Mouse (Mus musculus): Measurements from ENCODE around the gene Zfyve9. TPM values are rescaled to one million over a fixed set of nuclear protein-coding genes. Genes with fewer than 3 reads are reported as not detected.

Gene Zfyve9
- polyA plus RNA-seq, 2 experiments: 0.32 to 0.56 TPM

- H3K27me3 ChIP-seq (ENCODE audit: control insufficient read depth, insufficient read depth, low read length): peaks cover 34% of the 10 kb centered on the region
- ATAC-seq (ENCODE audit: insufficient read depth) (no peak), DNase-seq (ENCODE audit: low read depth in 3 of 3, low spot score in 3 of 3) (no peak)
- H3K9me3 ChIP-seq (ENCODE audit: control insufficient read depth, low read length): no peaks in the 10 kb centered on the region
- WGBS (ENCODE audit: insufficient replicate concordance): 3% methylated on average over 7 of the region's 7 CpGs
- peak overlapping the region; percentile 75 for H3K4me2 ChIP-seq (ENCODE audit: low read depth)
- no peak for TF ChIP-seq EP300 (IDR thresholded peaks at IDR 0.05; ENCODE audit: low read depth)
- TF ChIP-seq CTCF (IDR thresholded peaks at IDR 0.05; ENCODE audit: low read depth): no peak
- H3K9ac ChIP-seq (replicated peaks): peak overlapping the region; percentile 19; the same call in 1 of the 2 replicates
- H3K4me3 ChIP-seq (ENCODE audit: insufficient read depth in 1 of 2, low read depth in 2 of 2, low read length in 2 of 2): peak overlapping the region; percentile 56 to 61
- H3K4me1 ChIP-seq (replicated peaks; ENCODE audit: control insufficient read depth in 2 of 2, insufficient read depth in 2 of 2, low read length in 1 of 2): no peaks in the 10 kb centered on the region; a peak in 1 of 4 replicates
- H3K36me3 ChIP-seq (replicated peaks; ENCODE audit: control insufficient read depth, insufficient read depth, low read depth): no peaks in the 10 kb centered on the region
- H3K27ac ChIP-seq: no peak overlapping the region
Observed at GRCm38 (mm10) chr4:108779763-108780056, 888 bp downstream of the Zfyve9 start.

DNA sequence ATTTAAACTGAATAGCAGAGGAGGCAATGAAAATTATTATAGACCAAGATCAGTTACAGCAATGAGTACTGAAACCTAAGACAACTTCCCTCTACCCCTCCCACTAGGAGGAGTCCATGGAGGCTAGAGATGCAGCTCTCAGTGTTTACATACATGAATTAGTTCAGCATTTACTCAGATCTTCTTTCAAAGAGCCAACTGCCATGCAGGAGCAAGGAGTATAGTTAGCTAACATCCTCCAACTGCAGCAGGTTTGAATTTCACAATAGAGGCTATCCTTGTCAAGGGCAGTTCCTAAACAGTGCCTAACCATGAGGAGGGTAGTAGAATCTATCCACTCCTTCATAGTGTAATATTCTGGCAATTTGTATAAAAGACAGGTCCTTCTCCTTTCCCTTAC, 12.1 kb downstream of the Zfyve9 start:
- Histone ChIP-seq H3K27ac (no peak overlapping the region), H3K9ac (replicated peaks) (no peak overlapping the region), H3K36me3 (replicated peaks; ENCODE audit: control insufficient read depth, insufficient read depth, low read depth) (no peaks in the 10 kb centered on the region), H3K4me1 (replicated peaks; ENCODE audit: control insufficient read depth in 2 of 2, insufficient read depth in 2 of 2, low read length in 1 of 2) (no peaks in the 10 kb centered on the region), H3K9me3 (ENCODE audit: control insufficient read depth, low read length) (no peaks in the 10 kb centered on the region), H3K4me2 (ENCODE audit: low read depth) (no peak overlapping the region), H3K4me3 (ENCODE audit: insufficient read depth in 1 of 2, low read depth in 2 of 2, low read length in 2 of 2) (no peak overlapping the region), H3K27me3 (ENCODE audit: control insufficient read depth, insufficient read depth, low read length) (no peaks in the 10 kb centered on the region)
- DNase-seq (ENCODE audit: low read depth in 3 of 3, low spot score in 3 of 3) (no peak), ATAC-seq (ENCODE audit: insufficient read depth) (no peak)
- TF ChIP-seq EP300 (IDR thresholded peaks at IDR 0.05; ENCODE audit: low read depth) (no peak), CTCF (IDR thresholded peaks at IDR 0.05; ENCODE audit: low read depth) (no peak)

DNA sequence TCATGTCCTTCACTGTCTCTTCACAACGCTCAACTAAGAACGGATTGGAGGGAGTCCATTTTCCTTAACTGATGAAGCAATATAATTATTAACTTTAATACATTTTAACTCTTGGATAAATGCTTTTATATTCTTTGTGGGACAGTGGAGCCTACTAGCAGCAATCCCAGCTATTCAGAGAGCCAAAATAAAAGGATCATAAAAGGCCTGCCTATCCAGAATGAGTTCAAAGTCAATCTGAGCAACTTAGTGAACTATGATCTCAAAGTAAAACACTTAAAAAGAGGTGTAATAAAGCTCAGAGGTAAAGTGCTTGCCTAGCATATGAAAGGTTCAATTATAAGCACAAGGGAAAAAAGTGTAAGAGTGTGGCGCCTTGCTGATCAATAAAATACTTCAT, 21.0 kb downstream of the Zfyve9 start:
- DNase-seq (ENCODE audit: low read depth in 3 of 3, low spot score in 3 of 3): no peak
- no peaks in the 10 kb centered on the region for H3K4me1 ChIP-seq (replicated peaks; ENCODE audit: control insufficient read depth in 2 of 2, insufficient read depth in 2 of 2, low read length in 1 of 2)
- H3K9me3 ChIP-seq (ENCODE audit: control insufficient read depth, low read length): no peaks in the 10 kb centered on the region
- WGBS (ENCODE audit: insufficient replicate concordance): 69% methylated on average over 3 of the region's 3 CpGs
- no peak overlapping the region for H3K4me2 ChIP-seq (ENCODE audit: low read depth)
- no peaks in the 10 kb centered on the region for H3K36me3 ChIP-seq (replicated peaks; ENCODE audit: control insufficient read depth, insufficient read depth, low read depth)
- ATAC-seq (ENCODE audit: insufficient read depth): no peak
- H3K27me3 ChIP-seq (ENCODE audit: control insufficient read depth, insufficient read depth, low read length): no peaks in the 10 kb centered on the region
- TF ChIP-seq EP300 (IDR thresholded peaks at IDR 0.05; ENCODE audit: low read depth): no peak
- no peak for TF ChIP-seq CTCF (IDR thresholded peaks at IDR 0.05; ENCODE audit: low read depth)
- no peak overlapping the region for H3K4me3 ChIP-seq (ENCODE audit: insufficient read depth in 1 of 2, low read depth in 2 of 2, low read length in 2 of 2)
- no peak overlapping the region for H3K27ac ChIP-seq
- H3K9ac ChIP-seq (replicated peaks): no peak overlapping the region

GRCm38 (mm10) chr4:108746160-108746873, 34.3 kb downstream of the Zfyve9 start:
- WGBS (ENCODE audit: insufficient replicate concordance): 51% methylated on average over 3 of the region's 3 CpGs
- no peak overlapping the region for H3K27ac ChIP-seq
- no peak for ATAC-seq (ENCODE audit: insufficient read depth)

GRCm38 (mm10) chr4:108731582-108731981, 49.0 kb downstream of the Zfyve9 start:
- Histone ChIP-seq H3K9me3 (ENCODE audit: control insufficient read depth, low read length) (no peaks in the 10 kb centered on the region), H3K4me2 (ENCODE audit: low read depth) (no peak overlapping the region), H3K27me3 (ENCODE audit: control insufficient read depth, insufficient read depth, low read length) (no peaks in the 10 kb centered on the region), H3K9ac (replicated peaks) (no peak overlapping the region), H3K4me1 (replicated peaks; ENCODE audit: control insufficient read depth in 2 of 2, insufficient read depth in 2 of 2, low read length in 1 of 2) (no peaks in the 10 kb centered on the region), H3K36me3 (replicated peaks; ENCODE audit: control insufficient read depth, insufficient read depth, low read depth) (no peaks in the 10 kb centered on the region), H3K27ac (no peak overlapping the region), H3K4me3 (ENCODE audit: insufficient read depth in 1 of 2, low read depth in 2 of 2, low read length in 2 of 2) (no peak overlapping the region)
- ATAC-seq (ENCODE audit: insufficient read depth) (no peak), DNase-seq (ENCODE audit: low read depth in 3 of 3, low spot score in 3 of 3) (no peak)
- TF ChIP-seq CTCF (IDR thresholded peaks at IDR 0.05; ENCODE audit: low read depth): no peak
- WGBS (ENCODE audit: insufficient replicate concordance): 51% methylated on average over 3 of the region's 3 CpGs

More at GRCm38 (mm10) chr4:108746160-108746873, 34.3 kb downstream of the Zfyve9 start:
- Histone ChIP-seq H3K9me3 (ENCODE audit: control insufficient read depth, low read length) (no peaks in the 10 kb centered on the region), H3K4me1 (replicated peaks; ENCODE audit: control insufficient read depth in 2 of 2, insufficient read depth in 2 of 2, low read length in 1 of 2) (no peaks in the 10 kb centered on the region), H3K4me2 (ENCODE audit: low read depth) (no peak overlapping the region), H3K9ac (replicated peaks) (no peak overlapping the region), H3K36me3 (replicated peaks; ENCODE audit: control insufficient read depth, insufficient read depth, low read depth) (no peaks in the 10 kb centered on the region), H3K4me3 (ENCODE audit: insufficient read depth in 1 of 2, low read depth in 2 of 2, low read length in 2 of 2) (no peak overlapping the region), H3K27me3 (ENCODE audit: control insufficient read depth, insufficient read depth, low read length) (no peaks in the 10 kb centered on the region)
- TF ChIP-seq CTCF (IDR thresholded peaks at IDR 0.05; ENCODE audit: low read depth) (no peak), EP300 (IDR thresholded peaks at IDR 0.05; ENCODE audit: low read depth) (no peak)
- DNase-seq (ENCODE audit: low read depth in 3 of 3, low spot score in 3 of 3): no peak
